Mouse (Mus musculus): ENCODE data around the gene Plekhg3.

DNA sequence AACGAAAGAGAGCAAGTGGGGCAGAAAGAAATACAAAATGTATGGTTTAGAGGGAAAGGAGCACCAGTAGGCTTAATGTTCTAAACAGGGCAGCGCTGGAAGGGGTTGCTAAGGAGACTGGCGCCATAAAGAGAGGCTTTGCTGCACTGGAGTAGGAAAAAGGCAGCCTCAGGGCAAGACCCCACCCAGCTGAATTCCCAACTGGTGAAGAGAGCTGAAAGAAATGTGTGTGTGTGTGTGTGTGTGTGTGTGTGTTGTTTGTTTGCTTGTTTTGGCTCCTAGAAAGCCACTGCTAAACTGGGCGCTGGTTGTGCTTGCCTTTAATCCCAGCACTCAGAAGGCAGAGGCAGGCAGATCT is 84.9 kb downstream of the Plekhg3 start:
- TF ChIP-seq CTCF (conservative IDR thresholded peaks at IDR 0.05; ENCODE audit: insufficient read depth, insufficient read length, low read depth, low read length) = no peak
- no peak for TF ChIP-seq POLR2A (IDR thresholded peaks at IDR 0.05; ENCODE audit: low read depth, low read length)

Data from kidney, adult 2 months (tissue).